Mouse (Mus musculus) midbrain, embryonic 14.5 days (tissue): ENCODE results near the gene Appl2. TPM values are rescaled to one million over a fixed set of nuclear protein-coding genes. Genes with fewer than 3 reads are reported as not detected.

Experiments used
- ATAC-seq: fragments of 200-750 bp; cut with Nextera tagmentation; 2 replicates; pipeline ENCODE4 v1.8.0; 2017; ENCODE audit warnings: moderate number of reproducible peaks, moderate library complexity; ENCODE audit not compliant: low FRiP score, low TSS enrichment
- DNase-seq: peaks from one replicate; pipeline ENCODE4 v3.0.0-alpha.2; 2015
- H3K27ac ChIP-seq: fragments of 300-500 bp; sonication (generic); replicated peaks from 2 replicates; pipeline ENCODE4 v1.5.1; 2014; ENCODE audit warnings: mild to moderate bottlenecking, low read depth, low read length, moderate library complexity
- H3K27me3 ChIP-seq: fragments of 300-500 bp; sonication (generic); 2 replicates; pipeline ENCODE4 v1.6.1; 2014; ENCODE audit warnings: low read length, control low read depth, mixed read lengths; ENCODE audit not compliant: control insufficient read depth, insufficient read depth
- H3K36me3 ChIP-seq: fragments of 300-500 bp; sonication (generic); 2 replicates; pipeline ENCODE4 v1.6.1; 2014; ENCODE audit warnings: low read length, control low read depth; ENCODE audit not compliant: control insufficient read depth, insufficient read depth
- H3K4me1 ChIP-seq: fragments of 300-500 bp; sonication (generic); 2 replicates; pipeline ENCODE4 v1.6.1; 2014; ENCODE audit warnings: mild to moderate bottlenecking, antibody characterized with exemption, low read length, control low read depth; ENCODE audit not compliant: control insufficient read depth, insufficient read depth
- H3K4me2 ChIP-seq: fragments of 300-500 bp; sonication (generic); 2 replicates; pipeline ENCODE4 v1.6.1; 2014; ENCODE audit warnings: mild to moderate bottlenecking, low read length, moderate library complexity
- H3K4me3 ChIP-seq: fragments of 300-500 bp; sonication (generic); replicated peaks from 2 replicates; pipeline ENCODE4 v1.5.1; 2014; ENCODE audit warnings: low read depth, low read length
- H3K9ac ChIP-seq: fragments of 300-500 bp; sonication (generic); replicated peaks from 2 replicates; pipeline ENCODE4 v1.6.1; 2014; ENCODE audit warnings: mild to moderate bottlenecking, low read length, moderate library complexity
- H3K9me3 ChIP-seq: fragments of 300-500 bp; sonication (generic); 2 replicates; pipeline ENCODE4 v1.6.1; 2016; ENCODE audit warnings: low read length, control low read depth, mixed read lengths; ENCODE audit not compliant: control insufficient read depth
- WGBS: fragments of 180-500 bp; shearing (Covaris S2); extraction: QIAGEN DNeasy Blood & Tissue Kit; methylation state at CpG from one replicate; pipeline ENCODE4 v1.1.7; 2014; 5-methylcytosine and 5-hydroxymethylcytosine counted together
- polyA plus RNA-seq: library from polyadenylated mRNA; unstranded; fragments of >200 nt; fragmentation: Nextera tagmentation; extraction: Ambion mirVana; gene quantifications from 2 replicates; pipeline ENCODE4 v1.2.1, GENCODE M21; 2014

The Appl2 gene
- polyA plus RNA-seq, 1 experiment from 2014 or later, result 38.7 TPM

GRCm38 (mm10) chr10:83612648-83613215 lies 35.8 kb downstream of the Appl2 start:
- H3K27ac ChIP-seq, result no peak overlapping the region
- no peak overlapping the region for H3K4me3 ChIP-seq
- WGBS, result 95% methylated on average over 14 of the region's 14 CpGs
- H3K36me3 ChIP-seq, result peaks cover 58% of the 10 kb centered on the region
- no peaks in the 10 kb centered on the region for H3K4me1 ChIP-seq
- H3K9ac ChIP-seq, result no peak overlapping the region
- no peaks in the 10 kb centered on the region for H3K27me3 ChIP-seq
- DNase-seq (no peak), ATAC-seq (no peak)
- H3K4me2 ChIP-seq, result no peak overlapping the region
- no peaks in the 10 kb centered on the region for H3K9me3 ChIP-seq

- ATAC-seq (no peak), DNase-seq (no peak)
- Histone ChIP-seq H3K4me3 (no peak overlapping the region), H3K4me2 (no peak overlapping the region), H3K9ac (no peak overlapping the region), H3K9me3 (no peaks in the 10 kb centered on the region), H3K4me1 (no peaks in the 10 kb centered on the region), H3K36me3 (peaks cover 60% of the 10 kb centered on the region), H3K27me3 (no peaks in the 10 kb centered on the region), H3K27ac (no peak overlapping the region)
- 90% methylated on average over 5 of the region's 5 CpGs for WGBS
These were observed 36.7 kb downstream of the Appl2 start for GRCm38 (mm10) chr10:83611863-83612262.

- ATAC-seq (no peak), DNase-seq (no peak)
- Histone ChIP-seq H3K4me3 (no peak overlapping the region), H3K27me3 (no peaks in the 10 kb centered on the region), H3K9me3 (no peaks in the 10 kb centered on the region), H3K4me2 (no peak overlapping the region), H3K4me1 (no peaks in the 10 kb centered on the region), H3K36me3 (peaks cover 56% of the 10 kb centered on the region), H3K9ac (no peak overlapping the region), H3K27ac (no peak overlapping the region)
- 98% methylated on average over 7 of the region's 7 CpGs for WGBS
These were observed 38.0 kb downstream of the Appl2 start for GRCm38 (mm10) chr10:83610518-83610917.

- Histone ChIP-seq H3K9ac (no peak overlapping the region), H3K4me3 (no peak overlapping the region), H3K9me3 (no peaks in the 10 kb centered on the region), H3K4me2 (no peak overlapping the region), H3K27ac (no peak overlapping the region), H3K36me3 (peaks cover 63% of the 10 kb centered on the region), H3K4me1 (no peaks in the 10 kb centered on the region), H3K27me3 (no peaks in the 10 kb centered on the region)
- DNase-seq (no peak), ATAC-seq (no peak; the same call in 1 of the 2 replicates)
- 87% methylated on average over 8 of the region's 8 CpGs for WGBS
These were observed 39.9 kb downstream of the Appl2 start for GRCm38 (mm10) chr10:83608596-83608995.

- whole genome bisulfite sequencing, result 96% methylated on average over 3 of the region's 3 CpGs
- DNase-seq (no peak), ATAC-seq (no peak)
- H3K4me1 ChIP-seq, result no peaks in the 10 kb centered on the region
- H3K36me3 ChIP-seq, result peaks cover 67% of the 10 kb centered on the region
- no peaks in the 10 kb centered on the region for H3K9me3 ChIP-seq
- no peak overlapping the region for H3K27ac ChIP-seq
- H3K4me2 ChIP-seq, result no peak overlapping the region
- H3K27me3 ChIP-seq, result no peaks in the 10 kb centered on the region
- H3K4me3 ChIP-seq, result no peak overlapping the region
- no peak overlapping the region for H3K9ac ChIP-seq
These were observed 41.4 kb downstream of the Appl2 start for GRCm38 (mm10) chr10:83607111-83607510.

- Histone ChIP-seq H3K27ac (no peak overlapping the region), H3K9ac (no peak overlapping the region), H3K27me3 (no peaks in the 10 kb centered on the region), H3K4me1 (no peaks in the 10 kb centered on the region), H3K4me3 (no peak overlapping the region), H3K4me2 (no peak overlapping the region), H3K36me3 (peaks cover 69% of the 10 kb centered on the region), H3K9me3 (no peaks in the 10 kb centered on the region)
- ATAC-seq (no peak), DNase-seq (no peak)
- WGBS, result 67% methylated on average over 8 of the region's 8 CpGs
These were observed 42.8 kb downstream of the Appl2 start for GRCm38 (mm10) chr10:83605637-83606183.

- Histone ChIP-seq H3K27me3 (no peaks in the 10 kb centered on the region), H3K27ac (no peak overlapping the region), H3K4me1 (no peaks in the 10 kb centered on the region), H3K4me2 (no peak overlapping the region), H3K36me3 (peaks cover 71% of the 10 kb centered on the region), H3K9ac (no peak overlapping the region), H3K9me3 (no peaks in the 10 kb centered on the region), H3K4me3 (no peak overlapping the region)
- DNase-seq (no peak), ATAC-seq (no peak)
- WGBS, result 94% methylated on average over 10 of the region's 10 CpGs
These were observed 44.5 kb downstream of the Appl2 start for GRCm38 (mm10) chr10:83603956-83604564.

GRCm38 (mm10) chr10:83600650-83601049 lies 47.9 kb downstream of the Appl2 start:
- Histone ChIP-seq H3K4me3 (no peak overlapping the region), H3K27ac (no peak overlapping the region), H3K9ac (no peak overlapping the region), H3K4me2 (no peak overlapping the region), H3K9me3 (no peaks in the 10 kb centered on the region), H3K4me1 (no peaks in the 10 kb centered on the region), H3K36me3 (peaks cover 66% of the 10 kb centered on the region), H3K27me3 (no peaks in the 10 kb centered on the region)
- 93% methylated on average over 11 of the region's 11 CpGs for WGBS
- DNase-seq, result no peak
- ATAC-seq, result no peak

- H3K4me3 ChIP-seq, result no peak overlapping the region
- H3K27me3 ChIP-seq, result no peaks in the 10 kb centered on the region
- ATAC-seq (no peak), DNase-seq (no peak)
- H3K36me3 ChIP-seq, result peaks cover 77% of the 10 kb centered on the region
- no peaks in the 10 kb centered on the region for H3K4me1 ChIP-seq
- WGBS, result 93% methylated on average over 5 of the region's 5 CpGs
- H3K4me2 ChIP-seq, result no peak overlapping the region
- H3K27ac ChIP-seq, result no peak overlapping the region
- no peaks in the 10 kb centered on the region for H3K9me3 ChIP-seq
- H3K9ac ChIP-seq, result no peak overlapping the region
These were observed 54.0 kb downstream of the Appl2 start for GRCm38 (mm10) chr10:83594526-83594925.
